Mouse (Mus musculus) G1E (cell line): Measurements from ENCODE around the gene Enox1.
"Not testable (repeated sequence)": the region's sequence is repeated elsewhere in the genome, so short reads cannot be mapped to it uniquely, and the experiment has no call there.

Source experiments
- CTCF ChIP-seq: IDR thresholded peaks from 2 replicates; pipeline ENCODE4 v1.5.1; 2012; ENCODE audit warnings: low read depth, low read length, inconsistent platforms, mixed read lengths
- POLR2AphosphoS5 ChIP-seq: IDR thresholded peaks from 2 replicates; pipeline ENCODE4 v1.6.1; 2012; ENCODE audit warnings: low read depth, low read length, inconsistent platforms; ENCODE audit not compliant: insufficient replicate concordance

- not testable (repeated sequence) for TF ChIP-seq POLR2AphosphoS5, CTCF
Observed at GRCm38 (mm10) chr14:77110622-77111021, 45.9 kb upstream of the Enox1 start.
